Mouse (Mus musculus): ENCODE measurements at regions not wholly inside any gene's neighbourhood (a gene's known extent, or its start where the extent isn't known, plus 50 kb on each side); places are given as distances from the start of the nearest gene placed in this dataset.

DNA sequence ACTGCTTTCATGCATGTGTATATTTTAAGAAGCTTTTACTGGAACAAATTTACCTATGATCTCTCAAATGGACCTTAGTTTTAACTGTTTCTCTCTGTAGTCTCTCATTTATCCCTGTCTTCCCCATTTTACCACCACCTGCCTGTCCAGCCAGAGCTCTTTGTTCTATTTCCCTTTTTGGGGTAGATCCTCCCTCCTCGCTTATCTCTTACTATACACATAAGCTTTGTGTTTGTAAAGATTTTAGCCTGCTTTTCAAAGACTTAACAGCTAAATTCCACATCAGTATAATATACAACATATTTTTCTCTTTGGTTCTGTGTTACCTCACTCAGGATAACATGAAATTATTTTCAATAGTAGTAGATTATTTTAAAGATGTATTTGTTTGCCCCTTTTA, 961.9 kb downstream of the Slitrk1 start:
- DNase-seq (ENCODE audit: low spot score), result no peak

DNA sequence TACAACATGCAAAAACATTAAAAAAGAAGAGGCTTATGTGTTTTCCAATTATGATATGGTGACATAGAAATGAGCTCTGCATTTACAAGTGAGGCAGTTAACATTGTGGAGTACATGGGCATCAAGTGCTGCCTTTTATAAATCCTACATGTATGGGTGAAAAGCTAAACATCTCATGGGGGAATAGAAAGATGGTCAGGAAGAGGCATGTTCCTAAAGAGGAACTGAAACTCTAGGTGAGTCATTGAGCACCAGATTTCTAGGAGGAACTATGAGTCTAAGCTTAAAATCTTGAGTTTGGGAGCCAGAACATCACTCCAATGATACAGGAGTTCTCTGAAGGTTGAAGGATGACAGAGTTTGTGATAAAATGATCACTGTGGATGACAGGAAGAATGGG, 1010.2 kb downstream of the Slitrk1 start:
- DNase-seq (ENCODE audit: low spot score), result no peak

GRCm38 (mm10) chr14:107901823-107902222, 1012.1 kb downstream of the Slitrk1 start:
- DNase-seq (ENCODE audit: low spot score), result no peak

- DNase-seq (ENCODE audit: low spot score), result no peak
Observed at GRCm38 (mm10) chr14:107860895-107861294, 1053.1 kb downstream of the Slitrk1 start.

GRCm38 (mm10) chr14:107849688-107850087, 1064.3 kb downstream of the Slitrk1 start:
- DNase-seq (ENCODE audit: low spot score), result no peak

GRCm38 (mm10) chr14:107845289-107846215, 1068.4 kb downstream of the Slitrk1 start:
- DNase-seq (ENCODE audit: low spot score), result no peak

DNA sequence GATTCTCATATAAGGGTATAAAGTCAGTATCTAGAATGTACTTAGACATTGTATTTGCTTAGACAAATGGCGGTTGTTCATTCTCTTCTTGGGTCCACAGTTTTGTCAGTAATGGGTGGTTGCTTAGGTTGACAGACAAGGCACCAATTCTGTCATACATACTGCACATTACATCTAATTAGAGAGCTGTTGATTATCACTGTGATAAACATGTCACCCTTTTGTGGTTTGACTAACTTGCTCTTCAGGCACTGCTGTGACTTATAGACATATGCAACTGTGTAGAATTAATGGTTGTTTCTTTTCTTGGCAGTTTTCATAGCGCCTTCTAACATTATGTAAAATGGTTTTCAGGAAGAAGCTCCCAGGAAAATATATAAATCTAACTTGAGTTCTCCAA, 1069.4 kb downstream of the Slitrk1 start:
- no peak for DNase-seq (ENCODE audit: low spot score)

DNA sequence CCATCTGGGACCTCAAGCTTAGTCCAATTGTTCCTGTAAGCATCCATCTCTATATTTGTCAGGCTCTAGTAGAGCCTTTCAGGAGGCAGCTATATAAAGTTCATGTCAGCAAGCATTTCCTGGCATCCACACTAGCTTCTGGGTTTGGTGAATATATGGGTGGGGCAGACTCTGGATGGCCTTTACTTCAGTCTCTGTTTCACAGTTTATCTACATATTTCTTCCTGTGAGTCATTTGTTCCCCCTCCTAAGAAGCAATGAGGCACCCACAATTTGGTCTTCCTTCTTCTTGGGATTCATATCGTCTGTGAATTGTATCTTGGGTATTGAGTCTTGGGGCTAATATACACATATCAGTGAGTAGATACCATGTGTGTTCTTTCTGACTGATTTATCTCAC, 1081.0 kb downstream of the Slitrk1 start:
- no peak for DNase-seq (ENCODE audit: low spot score)

- DNase-seq (ENCODE audit: low spot score), result no peak
Observed at GRCm38 (mm10) chr14:107785242-107785641, 1128.7 kb downstream of the Slitrk1 start.

Data from embryo, embryonic 10.5 days (tissue).